Mouse (Mus musculus) limb, embryonic 12.5 days (tissue): Measurements from ENCODE around the gene Pfkm. TPM values are rescaled to one million over a fixed set of nuclear protein-coding genes. Genes with fewer than 3 reads are reported as not detected.

Source experiments
- ATAC-seq: fragments of 200-750 bp; cut with Nextera tagmentation; 2 replicates; pipeline ENCODE4 v1.8.0; 2017; ENCODE audit warnings: low read depth, moderate TSS enrichment; ENCODE audit not compliant: insufficient number of reproducible peaks, insufficient read depth, low FRiP score, low TSS enrichment
- H3K27ac ChIP-seq: fragments of 300-500 bp; sonication (generic); 2 replicates; pipeline ENCODE4 v1.5.1; 2016; ENCODE audit warnings: mild to moderate bottlenecking, moderate library complexity
- H3K27me3 ChIP-seq: fragments of 300-500 bp; sonication (generic); 2 replicates; pipeline ENCODE4 v1.6.1; 2016; ENCODE audit warnings: mild to moderate bottlenecking, moderate library complexity
- H3K36me3 ChIP-seq: fragments of 300-500 bp; sonication (generic); 2 replicates; pipeline ENCODE4 v1.6.1; 2016; ENCODE audit warnings: mild to moderate bottlenecking, moderate library complexity
- H3K4me1 ChIP-seq: fragments of 300-500 bp; sonication (generic); replicated peaks from 2 replicates; pipeline ENCODE4 v1.6.1; 2016
- H3K4me2 ChIP-seq: fragments of 300-500 bp; sonication (generic); 2 replicates; pipeline ENCODE4 v1.6.1; 2016; ENCODE audit warnings: mild to moderate bottlenecking, moderate library complexity
- H3K4me3 ChIP-seq: fragments of 300-500 bp; sonication (generic); replicated peaks from 2 replicates; pipeline ENCODE4 v1.5.1; 2016; ENCODE audit warnings: mild to moderate bottlenecking
- H3K9ac ChIP-seq: fragments of 300-500 bp; sonication (generic); replicated peaks from 2 replicates; pipeline ENCODE4 v1.6.1; 2016; ENCODE audit warnings: mild to moderate bottlenecking, moderate library complexity
- H3K9me3 ChIP-seq: fragments of 300-500 bp; sonication (generic); 2 replicates; pipeline ENCODE4 v1.6.1; 2016; ENCODE audit warnings: mild to moderate bottlenecking, moderate library complexity
- WGBS: fragments of 180-500 bp; shearing (Covaris S2); methylation state at CpG from one replicate; pipeline ENCODE4 v1.1.7; 2016; 5-methylcytosine and 5-hydroxymethylcytosine counted together
- polyA plus RNA-seq: library from polyadenylated mRNA; unstranded; fragments of >200 nt; fragmentation: Nextera tagmentation; extraction: Ambion mirVana; gene quantifications from 2 replicates; pipeline ENCODE4 v1.2.1, GENCODE M21; 2016

The Pfkm gene
- polyA plus RNA-seq, 1 experiment from 2014 or later: 49.4 TPM

- ATAC-seq: no peak
- Histone ChIP-seq H3K27ac (no peak overlapping the region), H3K4me2 (no peak overlapping the region), H3K4me1 (no peaks in the 10 kb centered on the region), H3K27me3 (no peaks in the 10 kb centered on the region), H3K9me3 (no peaks in the 10 kb centered on the region), H3K4me3 (no peak overlapping the region), H3K9ac (no peak overlapping the region), H3K36me3 (peaks cover 88% of the 10 kb centered on the region)
- WGBS: 86% methylated on average over 3 of the region's 3 CpGs
Measured at GRCm38 (mm10) chr15:98070376-98070775, 22.0 kb upstream of the Pfkm start.

GRCm38 (mm10) chr15:98074521-98074920, 17.9 kb upstream of the Pfkm start:
- H3K27ac ChIP-seq: no peak overlapping the region
- peaks cover 92% of the 10 kb centered on the region for H3K36me3 ChIP-seq
- WGBS: 95% methylated on average over 8 of the region's 8 CpGs

GRCm38 (mm10) chr15:98075034-98075433, 17.4 kb upstream of the Pfkm start:
- WGBS: 93% methylated on average over 16 of the region's 16 CpGs
- peaks cover 92% of the 10 kb centered on the region for H3K36me3 ChIP-seq
- H3K27ac ChIP-seq: no peak overlapping the region
- no peak overlapping the region for H3K4me3 ChIP-seq
- H3K27me3 ChIP-seq: no peaks in the 10 kb centered on the region
- no peaks in the 10 kb centered on the region for H3K9me3 ChIP-seq
- no peaks in the 10 kb centered on the region for H3K4me1 ChIP-seq
- no peak for ATAC-seq
- H3K9ac ChIP-seq: no peak overlapping the region
- H3K4me2 ChIP-seq: no peak overlapping the region

More at GRCm38 (mm10) chr15:98074521-98074920, 17.9 kb upstream of the Pfkm start:
- H3K27me3 ChIP-seq: no peaks in the 10 kb centered on the region
- ATAC-seq: no peak
- H3K4me1 ChIP-seq: no peaks in the 10 kb centered on the region
- no peaks in the 10 kb centered on the region for H3K9me3 ChIP-seq
- no peak overlapping the region for H3K9ac ChIP-seq
- H3K4me2 ChIP-seq: no peak overlapping the region
- H3K4me3 ChIP-seq: no peak overlapping the region

- Histone ChIP-seq H3K36me3 (peaks cover 89% of the 10 kb centered on the region), H3K27me3 (no peaks in the 10 kb centered on the region), H3K9me3 (no peaks in the 10 kb centered on the region), H3K9ac (no peak overlapping the region), H3K4me3 (no peak overlapping the region), H3K27ac (no peak overlapping the region), H3K4me1 (no peaks in the 10 kb centered on the region), H3K4me2 (no peak overlapping the region)
- 89% methylated on average over 6 of the region's 6 CpGs for WGBS
- ATAC-seq: no peak
Measured at GRCm38 (mm10) chr15:98076901-98077300, 15.5 kb upstream of the Pfkm start.

GRCm38 (mm10) chr15:98088889-98089288, 3.5 kb upstream of the Pfkm start:
- Histone ChIP-seq H3K27ac (no peak overlapping the region), H3K4me1 (peaks cover 15% of the 10 kb centered on the region), H3K4me2 (no peak overlapping the region), H3K27me3 (no peaks in the 10 kb centered on the region), H3K9ac (no peak overlapping the region), H3K9me3 (no peaks in the 10 kb centered on the region), H3K36me3 (peaks cover 41% of the 10 kb centered on the region), H3K4me3 (no peak overlapping the region)
- no peak for ATAC-seq
- WGBS: 93% methylated on average over 1 of the region's 1 CpGs

GRCm38 (mm10) chr15:98089421-98090183, 2.8 kb upstream of the Pfkm start:
- no peaks in the 10 kb centered on the region for H3K9me3 ChIP-seq
- no peaks in the 10 kb centered on the region for H3K27me3 ChIP-seq
- peaks cover 34% of the 10 kb centered on the region for H3K36me3 ChIP-seq
- no peak overlapping the region for H3K9ac ChIP-seq
- H3K4me3 ChIP-seq: no peak overlapping the region
- ATAC-seq: no peak
- 79% methylated on average over 9 of the region's 9 CpGs for WGBS
- no peak overlapping the region for H3K4me2 ChIP-seq
- peaks cover 16% of the 10 kb centered on the region for H3K4me1 ChIP-seq
- no peak overlapping the region for H3K27ac ChIP-seq

- Histone ChIP-seq H3K4me3 (peak overlapping the region; percentile 87), H3K4me2 (peak overlapping the region; percentile 71), H3K4me1 (peaks cover 16% of the 10 kb centered on the region), H3K36me3 (peaks cover 18% of the 10 kb centered on the region; the same call in 1 of the 2 replicates), H3K27me3 (no peaks in the 10 kb centered on the region), H3K9ac (peak overlapping the region; percentile 89), H3K9me3 (no peaks in the 10 kb centered on the region), H3K27ac (no peak overlapping the region)
- ATAC-seq: no peak
- 24% methylated on average over 4 of the region's 4 CpGs for WGBS
Measured at GRCm38 (mm10) chr15:98091841-98092240, 548 bp upstream of the Pfkm start.

GRCm38 (mm10) chr15:98093121-98094011, 977 bp downstream of the Pfkm start, which contains the start of gene Senp1:
TSS of gene Senp1 (minus strand) at chr15:98093744.
- Histone ChIP-seq H3K4me3 (peak within 1 kb of the TSS; percentile 87), H3K9me3 (no peaks in the 10 kb centered on the region), H3K9ac (peak within 1 kb of the TSS; percentile 89), H3K27ac (peak within 1 kb of the TSS; percentile 95), H3K4me1 (peaks cover 16% of the 10 kb centered on the region), H3K4me2 (peak within 1 kb of the TSS; percentile 71), H3K27me3 (no peaks in the 10 kb centered on the region), H3K36me3 (peaks cover 11% of the 10 kb centered on the region; the same call in 1 of the 2 replicates)
- 1% methylated on average over 58 of the region's 58 CpGs for WGBS
- peak; percentile 92 for ATAC-seq

GRCm38 (mm10) chr15:98094905-98095304, 2.5 kb downstream of the Pfkm start:
- ATAC-seq: no peak
- Histone ChIP-seq H3K27me3 (no peaks in the 10 kb centered on the region), H3K4me3 (no peak overlapping the region), H3K9ac (no peak overlapping the region), H3K27ac (no peak overlapping the region), H3K36me3 (0 out of 2 replicates have a peak, but pooled peaks cover 2% of the 10 kb centered on the region), H3K4me1 (peaks cover 16% of the 10 kb centered on the region), H3K9me3 (no peaks in the 10 kb centered on the region), H3K4me2 (no peak overlapping the region)
- WGBS: 91% methylated on average over 12 of the region's 12 CpGs

- Histone ChIP-seq H3K36me3 (no peaks in the 10 kb centered on the region), H3K9ac (no peak overlapping the region), H3K27me3 (no peaks in the 10 kb centered on the region), H3K4me3 (no peak overlapping the region), H3K27ac (no peak overlapping the region), H3K4me2 (no peak overlapping the region), H3K4me1 (peaks cover 5% of the 10 kb centered on the region), H3K9me3 (no peaks in the 10 kb centered on the region)
- ATAC-seq: no peak
- WGBS: 53% methylated on average over 3 of the region's 3 CpGs
Measured at GRCm38 (mm10) chr15:98096957-98097356, 4.6 kb downstream of the Pfkm start.

- H3K4me3 ChIP-seq: no peak overlapping the region
- H3K36me3 ChIP-seq: no peaks in the 10 kb centered on the region
- H3K27me3 ChIP-seq: no peaks in the 10 kb centered on the region
- H3K4me1 ChIP-seq: peaks cover 3% of the 10 kb centered on the region; the same call in 1 of the 2 replicates
- no peak overlapping the region for H3K27ac ChIP-seq
- WGBS: 91% methylated on average over 9 of the region's 9 CpGs
- H3K4me2 ChIP-seq: no peak overlapping the region
- H3K9me3 ChIP-seq: no peaks in the 10 kb centered on the region
- H3K9ac ChIP-seq: no peak overlapping the region
- ATAC-seq: no peak
Measured at GRCm38 (mm10) chr15:98098519-98098918, 6.1 kb downstream of the Pfkm start.
